Mouse (Mus musculus) heart, embryonic 10.5 days (tissue): ENCODE data around the gene Il6ra. TPM values are rescaled to one million over a fixed set of nuclear protein-coding genes. Genes with fewer than 3 reads are reported as not detected.
A peak's percentile ranks its signal among the peaks of the same experiment; 100 is the strongest.

Source experiments
- DNase-seq: peaks from one replicate; pipeline ENCODE4 v3.0.0-alpha.2; 2017; ENCODE audit warnings: low spot score
- H3K27ac ChIP-seq: fragments of 300-500 bp; sonication (generic); 2 replicates; pipeline ENCODE4 v1.5.1; 2016; ENCODE audit warnings: mild to moderate bottlenecking
- H3K27me3 ChIP-seq: fragments of 300-500 bp; sonication (generic); 2 replicates; pipeline ENCODE4 v1.6.1; 2016; ENCODE audit warnings: mild to moderate bottlenecking; ENCODE audit not compliant: poor library complexity, insufficient read depth, severe bottlenecking
- H3K36me3 ChIP-seq: fragments of 300-500 bp; sonication (generic); 2 replicates; pipeline ENCODE4 v1.6.1; 2016; ENCODE audit warnings: mild to moderate bottlenecking, moderate library complexity
- H3K4me1 ChIP-seq: fragments of 300-500 bp; sonication (generic); 2 replicates; pipeline ENCODE4 v1.6.1; 2016; ENCODE audit warnings: mild to moderate bottlenecking
- H3K4me3 ChIP-seq: fragments of 300-500 bp; sonication (generic); 2 replicates; pipeline ENCODE4 v1.5.1; 2016; ENCODE audit warnings: mild to moderate bottlenecking, moderate library complexity
- H3K9me3 ChIP-seq: fragments of 300-500 bp; sonication (generic); 2 replicates; pipeline ENCODE4 v1.6.1; 2016; ENCODE audit warnings: mild to moderate bottlenecking, moderate library complexity
- WGBS: fragments of 180-500 bp; shearing (Covaris S2); methylation state at CpG from one replicate; pipeline ENCODE4 v1.1.7; 2016; 5-methylcytosine and 5-hydroxymethylcytosine counted together
- polyA plus RNA-seq: library from polyadenylated mRNA; unstranded; fragments of >200 nt; fragmentation: Nextera tagmentation; extraction: Ambion mirVana; gene quantifications from 2 replicates; pipeline ENCODE4 v1.2.1, GENCODE M21; 2016

The Il6ra gene
- polyA plus RNA-seq, 1 experiment from 2014 or later, result 0.48 TPM

DNA sequence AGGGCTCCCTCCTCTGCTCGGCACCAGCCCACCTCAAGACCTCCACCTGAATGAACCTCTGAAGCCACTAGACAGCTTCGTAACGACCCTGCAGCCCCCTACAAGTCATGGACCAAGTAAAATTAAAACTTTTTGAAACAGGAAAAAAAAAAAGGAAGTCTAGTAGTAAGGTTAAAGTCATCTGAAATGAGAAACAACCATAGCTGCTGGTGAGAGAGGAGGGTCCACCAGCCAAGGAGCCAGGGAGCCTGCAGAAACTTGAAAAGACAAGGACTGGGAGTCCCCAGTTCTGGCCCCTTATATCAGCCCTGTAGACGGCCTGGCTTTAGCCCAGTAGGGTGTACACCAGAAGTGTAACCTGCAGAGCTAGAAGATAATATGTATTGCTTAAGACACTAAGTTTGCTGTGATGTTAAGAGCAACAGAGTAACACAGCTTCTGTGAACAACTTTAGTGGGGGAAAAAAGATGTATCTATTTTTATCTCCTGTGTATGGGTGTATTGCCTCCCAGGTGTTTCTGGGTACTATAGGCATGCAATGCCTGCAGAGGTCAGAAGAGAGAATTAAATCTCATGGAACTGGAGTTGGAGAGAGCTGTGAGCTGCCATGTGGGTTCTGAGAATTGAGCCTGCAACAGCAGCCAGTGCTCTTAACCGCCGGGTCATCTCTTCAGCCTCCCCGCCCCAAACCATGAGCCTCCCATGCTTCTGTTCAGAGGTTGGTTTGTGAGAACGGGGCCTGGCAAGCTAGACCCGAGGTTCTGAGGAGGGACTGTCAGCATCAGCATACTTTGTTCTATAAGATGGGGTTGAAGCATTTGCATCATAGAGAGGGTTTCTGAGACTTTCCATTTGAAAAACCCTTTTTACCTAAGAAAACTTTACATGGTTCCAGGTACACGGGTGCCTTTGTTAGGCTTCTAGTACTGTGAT is 91.2 kb downstream of the Il6ra start:
- Histone ChIP-seq H3K27ac (no peak overlapping the region), H3K9me3 (no peaks in the 10 kb centered on the region), H3K4me1 (no peaks in the 10 kb centered on the region), H3K4me3 (no peak overlapping the region), H3K27me3 (no peaks in the 10 kb centered on the region; the same call in 1 of the 2 replicates), H3K36me3 (no peaks in the 10 kb centered on the region)
- peak; percentile 24 for DNase-seq
- 68% methylated on average over 10 of the region's 10 CpGs for WGBS

GRCm38 (mm10) chr3:89821096-89821513 is 91.9 kb downstream of the Il6ra start:
- no peak overlapping the region for H3K4me3 ChIP-seq
- no peak overlapping the region for H3K27ac ChIP-seq
- H3K4me1 ChIP-seq, result no peaks in the 10 kb centered on the region
- DNase-seq, result peak; percentile 46
- no peaks in the 10 kb centered on the region for H3K9me3 ChIP-seq
- H3K36me3 ChIP-seq, result no peaks in the 10 kb centered on the region
- no peaks in the 10 kb centered on the region; the same call in 1 of the 2 replicates for H3K27me3 ChIP-seq
- 82% methylated on average over 11 of the region's 11 CpGs for WGBS

GRCm38 (mm10) chr3:89820311-89821095 is 92.5 kb downstream of the Il6ra start:
- no peaks in the 10 kb centered on the region for H3K4me1 ChIP-seq
- WGBS, result 80% methylated on average over 12 of the region's 12 CpGs
- no peaks in the 10 kb centered on the region; the same call in 1 of the 2 replicates for H3K27me3 ChIP-seq
- DNase-seq, result peak; percentile 68
- no peak overlapping the region for H3K4me3 ChIP-seq
- no peaks in the 10 kb centered on the region for H3K9me3 ChIP-seq
- no peaks in the 10 kb centered on the region for H3K36me3 ChIP-seq
- no peak overlapping the region for H3K27ac ChIP-seq

GRCm38 (mm10) chr3:89819897-89820296 is 93.1 kb downstream of the Il6ra start:
- DNase-seq, result peak; percentile 68
- Histone ChIP-seq H3K4me3 (no peak overlapping the region), H3K27ac (no peak overlapping the region), H3K4me1 (no peaks in the 10 kb centered on the region), H3K9me3 (no peaks in the 10 kb centered on the region), H3K27me3 (no peaks in the 10 kb centered on the region; the same call in 1 of the 2 replicates), H3K36me3 (no peaks in the 10 kb centered on the region)
- 47% methylated on average over 7 of the region's 7 CpGs for WGBS

GRCm38 (mm10) chr3:89818605-89819004 is 94.4 kb downstream of the Il6ra start:
- H3K27me3 ChIP-seq, result no peaks in the 10 kb centered on the region; the same call in 1 of the 2 replicates
- 75% methylated on average over 3 of the region's 3 CpGs for WGBS
- no peaks in the 10 kb centered on the region for H3K36me3 ChIP-seq
- DNase-seq, result no peak
- no peak overlapping the region for H3K4me3 ChIP-seq
- no peak overlapping the region for H3K27ac ChIP-seq
- no peaks in the 10 kb centered on the region for H3K4me1 ChIP-seq
- H3K9me3 ChIP-seq, result no peaks in the 10 kb centered on the region

- WGBS, result 52% methylated on average over 4 of the region's 4 CpGs
- Histone ChIP-seq H3K4me3 (no peak overlapping the region), H3K4me1 (no peaks in the 10 kb centered on the region), H3K36me3 (no peaks in the 10 kb centered on the region), H3K9me3 (no peaks in the 10 kb centered on the region), H3K27me3 (no peaks in the 10 kb centered on the region; the same call in 1 of the 2 replicates), H3K27ac (no peak overlapping the region)
- DNase-seq, result peak; percentile 57
These were observed 95.9 kb downstream of the Il6ra start for GRCm38 (mm10) chr3:89817056-89817455.

Other genes with a start within 250 kb of the Il6ra start
- gene Adar, start 198.2 kb downstream of the Il6ra start, polyA plus RNA-seq, result 8.6 and 10.0 TPM in 2 replicates
- gene Chrnb2, start 148.6 kb downstream of the Il6ra start, polyA plus RNA-seq, result 0.25 and 0.26 TPM in 2 replicates
- gene Ube2q1, start 139.6 kb downstream of the Il6ra start, polyA plus RNA-seq, result 9.5 and 14.7 TPM in 2 replicates
- 5.4 and 5.9 TPM in 2 replicates for gene She, start 81.8 kb downstream of the Il6ra start, polyA plus RNA-seq
- gene Atp8b2, start 50.3 kb upstream of the Il6ra start, polyA plus RNA-seq, result 15.3 and 17.7 TPM in 2 replicates
- gene Hax1, start 85.6 kb upstream of the Il6ra start, polyA plus RNA-seq, result 114 and 150 TPM in 2 replicates
- 172 and 185 TPM in 2 replicates for gene 4933434E20Rik, start 138.4 kb upstream of the Il6ra start, polyA plus RNA-seq
- gene Ubap2l, start 139.4 kb upstream of the Il6ra start, polyA plus RNA-seq, result 174 and 197 TPM in 2 replicates
- 391 and 489 TPM in 2 replicates for gene Tpm3, start 159.5 kb upstream of the Il6ra start, polyA plus RNA-seq
- 0.46 and 0.48 TPM in 2 replicates for gene Nup210l, start 190.9 kb upstream of the Il6ra start, polyA plus RNA-seq